Mouse (Mus musculus) thymus, adult 2 months (tissue): ENCODE data around the gene Rab23. TPM values are rescaled to one million over a fixed set of nuclear protein-coding genes. Genes with fewer than 3 reads are reported as not detected.

Experiments used
- DNase-seq: peaks from one replicate; pipeline ENCODE4 v3.0.0; 2021
- H3K27ac ChIP-seq: fragments of 200-500 bp; 2 replicates; pipeline ENCODE4 v1.5.1; 2012; ENCODE audit warnings: low read length, control low read depth; ENCODE audit not compliant: control insufficient read depth, insufficient read depth
- H3K27me3 ChIP-seq: fragments of 200-500 bp; 2 replicates; pipeline ENCODE4 v1.6.1; 2012; ENCODE audit warnings: mild to moderate bottlenecking, low read length, moderate library complexity, mixed read lengths; ENCODE audit not compliant: control insufficient read depth, insufficient read depth
- H3K36me3 ChIP-seq: fragments of 200-500 bp; 2 replicates; pipeline ENCODE4 v1.6.1; 2012; ENCODE audit warnings: mild to moderate bottlenecking, low read length, moderate library complexity; ENCODE audit not compliant: control insufficient read depth, insufficient read depth
- H3K4me1 ChIP-seq: fragments of 200-500 bp; replicated peaks from 2 replicates; pipeline ENCODE4 v1.6.1; 2012; ENCODE audit warnings: low read length; ENCODE audit not compliant: control insufficient read depth, insufficient read depth
- H3K4me3 ChIP-seq: fragments of 200-500 bp; 2 replicates; pipeline ENCODE4 v1.5.1; 2012; ENCODE audit warnings: mild to moderate bottlenecking, low read length, control low read depth, moderate library complexity; ENCODE audit not compliant: control insufficient read depth, insufficient read depth
- CTCF ChIP-seq: fragments of 200-500 bp; IDR thresholded peaks from 2 replicates; pipeline ENCODE4 v1.5.1; 2012; ENCODE audit warnings: mild to moderate bottlenecking, control low read depth, low read length, moderate library complexity, borderline replicate concordance; ENCODE audit not compliant: control insufficient read depth, poor library complexity, insufficient read depth; ENCODE audit errors: extremely low read depth
- POLR2A ChIP-seq: fragments of 200-500 bp; IDR thresholded peaks from 2 replicates; pipeline ENCODE4 v1.6.1; 2012; ENCODE audit warnings: mild to moderate bottlenecking, low read length, control low read depth, moderate library complexity; ENCODE audit not compliant: control insufficient read depth, poor library complexity, insufficient read depth; ENCODE audit errors: extremely low read depth
- WGBS: fragments of 180-500 bp; shearing (Covaris S2); methylation state at CpG from one replicate; pipeline ENCODE4 v1.1.7; 2018; 5-methylcytosine and 5-hydroxymethylcytosine counted together
- polyA plus RNA-seq: library from polyadenylated mRNA; depleted of rRNA; stranded (reverse); fragments of >200 nt; gene quantifications from 2 replicates; pipeline ENCODE4 v1.2.3, GENCODE M21; 2012

The Rab23 gene
- polyA plus RNA-seq, 1 experiment = 3.4 TPM

DNA sequence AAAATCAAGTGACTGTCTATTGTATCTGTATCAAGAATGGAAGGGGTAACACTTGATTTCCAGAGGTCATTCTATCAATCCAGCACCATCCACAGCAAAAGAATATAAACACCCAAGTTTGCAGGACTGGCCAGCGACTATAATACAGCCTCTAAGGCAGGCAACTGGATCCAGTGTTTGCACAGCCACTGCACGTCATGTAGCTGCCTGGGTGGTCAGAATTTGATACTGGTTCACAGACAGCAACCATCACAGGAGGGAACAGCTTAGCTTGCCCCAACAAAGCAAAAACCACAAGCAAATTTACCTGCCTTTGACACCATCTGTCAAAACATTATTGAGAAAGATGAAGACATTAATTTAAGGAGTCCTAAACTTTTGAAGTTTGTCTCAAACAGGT, 44.1 kb downstream of the Rab23 start:
- 84% methylated on average over 2 of the region's 2 CpGs for WGBS
- TF ChIP-seq CTCF (no peak), POLR2A (no peak)
- no peaks in the 10 kb centered on the region; the same call in 1 of the 2 replicates for H3K36me3 ChIP-seq

DNA sequence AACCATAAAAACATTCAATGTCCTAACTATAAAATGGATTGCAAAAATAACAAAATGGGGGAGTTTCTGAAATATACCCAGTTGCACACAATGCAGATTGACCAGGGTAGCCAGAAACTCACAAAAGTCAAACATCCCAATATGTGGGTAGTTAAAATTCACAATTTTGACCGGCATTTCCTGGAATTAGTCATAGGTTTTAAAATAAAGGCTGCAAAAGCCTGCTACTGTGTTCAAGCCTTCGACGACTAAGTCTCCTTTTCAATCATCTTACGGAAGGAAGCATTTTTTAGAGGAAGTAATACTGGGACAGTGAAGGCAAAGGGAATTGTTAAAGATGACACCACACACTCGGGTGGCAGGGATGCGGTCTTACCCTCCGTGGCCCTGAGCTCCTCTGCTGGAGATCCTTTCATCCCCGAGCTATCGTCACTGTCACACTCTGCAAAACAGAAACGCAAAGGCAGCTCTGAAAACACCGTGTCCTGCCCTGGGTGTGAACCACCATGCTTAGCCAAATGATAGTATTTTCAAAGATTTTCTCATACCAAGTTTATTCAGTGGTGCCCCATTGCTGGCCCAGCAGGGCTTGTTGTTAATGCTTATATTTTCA, 45.9 kb downstream of the Rab23 start:
- TF ChIP-seq CTCF = no peak
- no peak for TF ChIP-seq POLR2A
- no peaks in the 10 kb centered on the region for H3K27me3 ChIP-seq
- no peak overlapping the region for H3K4me3 ChIP-seq
- DNase-seq = no peak
- H3K36me3 ChIP-seq = peaks cover 4% of the 10 kb centered on the region
- WGBS = 98% methylated on average over 11 of the region's 11 CpGs
- no peak overlapping the region for H3K27ac ChIP-seq
- no peaks in the 10 kb centered on the region for H3K4me1 ChIP-seq

More for the DNA sequence above, 44.1 kb downstream of the Rab23 start:
- DNase-seq = no peak
- no peak overlapping the region for H3K4me3 ChIP-seq
- no peaks in the 10 kb centered on the region for H3K4me1 ChIP-seq
- H3K27me3 ChIP-seq = no peaks in the 10 kb centered on the region
- no peak overlapping the region for H3K27ac ChIP-seq

DNA sequence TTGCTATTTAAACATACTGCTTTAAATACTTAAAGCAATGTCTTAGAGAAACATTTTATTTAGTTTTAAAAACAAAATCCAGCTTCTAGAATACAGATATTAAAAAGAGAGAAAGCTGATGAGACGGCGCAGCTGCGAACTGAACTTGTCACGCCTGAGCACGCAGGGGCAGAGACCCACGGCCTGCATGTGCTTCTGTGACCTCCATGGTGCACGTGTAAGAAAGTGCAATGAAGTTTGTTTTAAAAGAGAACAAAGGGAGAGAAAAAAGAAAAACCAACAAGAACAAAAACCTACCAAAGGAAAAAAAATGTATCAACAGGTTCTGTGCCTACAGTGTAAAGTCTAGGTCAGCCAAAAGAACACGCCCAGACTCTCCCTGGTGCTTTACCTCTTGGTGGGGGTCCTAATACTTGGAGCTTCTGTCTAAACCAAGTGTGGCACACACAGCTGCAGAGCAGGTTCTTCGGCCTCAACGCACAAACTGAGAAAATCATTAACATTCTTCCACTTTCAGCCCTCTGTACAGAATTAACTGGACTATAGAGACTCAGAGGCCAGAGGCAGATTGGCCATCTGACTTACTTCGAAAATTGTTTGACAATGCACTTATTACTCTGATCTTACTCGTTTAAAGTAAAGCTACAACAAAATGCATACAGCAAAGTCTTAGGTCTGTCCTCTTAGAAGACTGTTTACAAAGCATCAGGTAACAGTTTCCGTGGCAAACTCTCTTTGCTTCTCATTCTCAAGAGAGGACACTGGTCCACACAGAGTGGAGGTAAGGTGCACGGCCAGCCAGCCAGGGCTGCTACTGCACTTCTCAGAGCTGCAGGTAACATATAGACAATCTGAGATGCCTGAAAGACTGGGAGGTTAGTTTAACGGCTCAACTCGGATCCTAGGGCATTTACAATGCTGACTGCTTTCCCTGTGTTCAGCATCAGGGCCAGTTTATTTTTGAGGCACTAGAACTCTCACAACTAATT, 47.1 kb downstream of the Rab23 start:
- no peak overlapping the region for H3K27ac ChIP-seq
- 96% methylated on average over 16 of the region's 16 CpGs for WGBS
- TF ChIP-seq CTCF (no peak), POLR2A (no peak)
- H3K27me3 ChIP-seq = no peaks in the 10 kb centered on the region
- H3K4me3 ChIP-seq = no peak overlapping the region
- H3K36me3 ChIP-seq = peaks cover 10% of the 10 kb centered on the region
- DNase-seq = no peak
- no peaks in the 10 kb centered on the region for H3K4me1 ChIP-seq

DNA sequence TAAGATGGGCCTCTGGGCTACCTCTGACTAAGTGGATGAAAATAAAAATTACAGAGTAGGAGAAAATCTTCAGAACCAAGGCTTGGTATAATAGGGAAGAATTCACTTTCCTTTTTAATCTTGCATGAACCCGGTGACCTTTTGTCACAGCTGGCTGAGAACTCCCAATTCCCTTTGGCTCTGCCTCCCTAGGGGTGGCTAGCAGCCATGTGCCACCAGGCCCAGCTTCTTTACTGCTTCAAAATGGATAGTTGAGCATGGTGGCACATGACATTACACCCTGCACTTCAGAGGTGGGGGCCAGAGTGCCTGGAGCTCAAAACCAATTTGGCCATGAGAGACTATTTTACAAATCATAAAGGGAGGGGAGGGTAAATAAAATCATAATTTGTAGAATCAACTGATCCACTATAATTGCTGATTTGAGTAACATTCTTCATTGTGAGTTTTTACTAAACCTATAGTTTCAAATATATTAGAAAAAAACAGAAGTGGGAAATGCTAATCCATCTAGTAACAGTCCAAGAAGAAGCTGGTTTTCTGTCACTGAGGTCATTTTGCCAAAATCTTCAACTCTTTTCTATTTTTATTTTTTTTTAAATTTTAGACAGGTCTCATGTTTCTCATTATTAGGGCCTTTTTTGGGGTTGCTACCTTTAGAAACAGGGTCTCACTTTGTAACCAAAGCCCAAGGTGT, 48.6 kb downstream of the Rab23 start:
- no peaks in the 10 kb centered on the region for H3K27me3 ChIP-seq
- no peaks in the 10 kb centered on the region for H3K4me1 ChIP-seq
- H3K27ac ChIP-seq = no peak overlapping the region
- TF ChIP-seq POLR2A = no peak
- no peak for TF ChIP-seq CTCF
- 95% methylated on average over 1 of the region's 1 CpGs for WGBS
- H3K36me3 ChIP-seq = peaks cover 18% of the 10 kb centered on the region
- no peak overlapping the region for H3K4me3 ChIP-seq
- DNase-seq = no peak

DNA sequence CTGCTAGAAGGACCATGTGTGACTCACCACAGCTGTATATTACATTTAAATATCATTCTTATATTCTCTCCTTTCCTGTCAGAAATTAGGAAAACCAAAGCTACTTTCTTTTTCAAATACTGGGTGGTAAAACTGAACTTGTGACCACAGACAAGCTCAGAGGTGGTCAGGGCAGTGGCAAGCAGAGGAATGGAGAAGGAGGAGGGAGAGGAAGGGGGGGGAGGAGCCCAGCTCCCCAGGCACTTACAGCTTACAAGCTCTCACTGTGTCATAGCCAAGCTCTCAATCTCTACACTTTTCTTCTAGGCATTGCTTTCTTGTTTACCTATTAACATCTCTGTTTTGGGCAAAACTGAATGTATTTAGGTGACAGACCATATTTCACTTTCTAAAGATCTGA, 49.1 kb downstream of the Rab23 start:
- Histone ChIP-seq H3K36me3 (peaks cover 18% of the 10 kb centered on the region), H3K4me3 (no peak overlapping the region), H3K4me1 (no peaks in the 10 kb centered on the region), H3K27ac (no peak overlapping the region), H3K27me3 (no peaks in the 10 kb centered on the region)
- TF ChIP-seq CTCF (no peak), POLR2A (no peak)
- DNase-seq = no peak

DNA sequence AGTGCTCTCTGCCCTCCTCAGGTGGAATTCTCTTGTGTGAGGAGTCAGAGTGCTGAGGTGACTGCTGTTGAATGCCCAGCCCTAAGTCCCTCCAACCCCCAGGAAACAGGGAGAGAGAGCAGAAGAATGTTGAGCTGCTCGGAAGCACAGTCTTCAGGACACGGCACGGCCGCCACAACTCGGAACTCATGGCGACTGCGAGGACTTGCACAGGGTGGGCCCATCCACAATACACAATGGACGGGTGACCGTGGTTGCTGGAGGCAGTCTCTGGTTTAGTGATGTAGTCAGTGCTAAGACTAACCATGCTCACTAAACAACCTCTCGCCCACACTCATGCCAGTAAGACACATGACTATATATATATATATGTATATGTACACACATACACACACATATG, 51.9 kb downstream of the Rab23 start:
- Histone ChIP-seq H3K4me1 (no peaks in the 10 kb centered on the region), H3K36me3 (peaks cover 18% of the 10 kb centered on the region), H3K4me3 (no peak overlapping the region), H3K27ac (no peak overlapping the region), H3K27me3 (no peaks in the 10 kb centered on the region)
- no peak for DNase-seq
- 97% methylated on average over 10 of the region's 10 CpGs for WGBS
- no peak for TF ChIP-seq CTCF
- TF ChIP-seq POLR2A = no peak

DNA sequence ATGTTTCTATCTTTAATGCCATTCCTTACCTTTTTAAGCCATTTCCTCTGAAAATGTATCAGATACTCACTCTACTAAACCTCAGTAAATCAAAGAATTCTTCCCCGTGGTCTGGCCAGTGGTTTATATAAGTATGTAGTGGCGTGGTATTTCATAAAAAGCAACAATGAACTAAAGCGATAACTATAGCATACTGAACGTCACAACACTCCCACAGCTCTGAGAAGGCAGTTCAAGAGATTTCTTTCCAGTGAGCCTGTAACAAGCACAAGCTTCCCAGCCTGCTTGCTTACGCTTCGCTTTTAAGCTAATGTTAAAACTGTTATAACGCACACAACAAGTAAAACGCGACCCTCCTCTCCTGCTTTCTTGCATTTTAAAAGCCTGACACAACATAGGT, 52.4 kb downstream of the Rab23 start:
- Histone ChIP-seq H3K27me3 (no peaks in the 10 kb centered on the region), H3K36me3 (peaks cover 18% of the 10 kb centered on the region), H3K4me3 (no peak overlapping the region), H3K27ac (no peak overlapping the region), H3K4me1 (no peaks in the 10 kb centered on the region)
- no peak for DNase-seq
- 95% methylated on average over 9 of the region's 9 CpGs for WGBS
- TF ChIP-seq CTCF (no peak), POLR2A (no peak)
